8 mouse cellular contexts compared by ENCODE assay signal in the genomic region with DNA sequence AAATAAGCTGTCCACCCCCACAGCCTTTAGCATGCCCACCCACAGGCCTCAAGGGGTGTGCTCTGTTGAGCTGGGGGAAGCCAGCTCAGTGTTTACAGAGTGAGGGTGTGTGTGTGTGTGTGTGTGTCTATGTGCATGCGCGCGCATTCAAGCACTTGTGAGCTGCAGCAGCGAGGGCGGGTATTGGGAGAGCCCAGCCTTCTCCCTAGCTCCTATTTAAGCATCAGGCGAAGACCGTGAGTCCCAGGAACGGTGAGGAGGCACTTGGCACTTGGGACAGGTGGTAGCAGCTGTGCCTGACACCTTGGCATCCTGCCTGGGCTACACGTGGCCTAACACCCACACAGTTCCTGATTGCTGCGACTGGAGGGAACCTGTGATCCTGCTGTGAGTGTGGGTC. TPM values are rescaled to one million over a fixed set of nuclear protein-coding genes. Genes with fewer than 3 reads are reported as not detected.
DNase-seq lines count a peak whose midpoint lies in the region.

No protein-coding gene starts in this region.

- intact Hi-C loops in left cerebral cortex, postnatal 4 days (cut with DNase I), result no loop called here

- DNase-seq in adrenal gland, postnatal 14 days, result peak; percentile 65
- no peak for DNase-seq in adrenal gland, adult (ENCODE audit: inconsistent age in 2 of 2, low spot score in 1 of 2)
- peak; percentile 96 for DNase-seq in brain, adult 2 months (ENCODE audit: low read depth, low spot score)
- peak; percentile 89 to 91 for DNase-seq in heart, adult 18-20 months
- peak; percentile 46 for DNase-seq in kidney, adult 18-20 months
- peak; percentile 59 for DNase-seq in left cerebral cortex, postnatal 4 days
- peak; percentile 88 for DNase-seq in right cerebral cortex, adult 18-20 months
- no peak for DNase-seq in adrenal gland, adult 8-10 months

RNA-seq across cellular contexts. Expression of gene Dnlz, which starts 9.9 kb away (rescaled TPM):
- 19.0 and 19.8 TPM in 2 replicates for total RNA-seq in adrenal gland, postnatal 14 days (2021)
- total RNA-seq in heart, adult 18-20 months (2021), result 10 to 100 TPM; 24.5 to 25.3 TPM
- 10 to 100 TPM; 23.3 to 25.8 TPM for total RNA-seq in left cerebral cortex, postnatal 4 days (2021)
- 10 to 100 TPM; 21.0 to 23.8 (median 21.9) TPM for total RNA-seq in adrenal gland, adult 8-10 months (2022)

RNA-seq across cellular contexts. Expression of gene Card9, which starts 18.7 kb away (rescaled TPM):
- 1.2 and 1.6 TPM in 2 replicates for total RNA-seq in adrenal gland, postnatal 14 days (2021)
- total RNA-seq in heart, adult 18-20 months (2021), result 1 to 10 TPM in 1 of 2 experiments, under 1 TPM in 1; 0.89 to 1.1 TPM
- 1 to 10 TPM; 1.1 to 1.4 TPM for total RNA-seq in left cerebral cortex, postnatal 4 days (2021)
- 1 to 10 TPM; 1.1 to 3.4 (median 2.2) TPM for total RNA-seq in adrenal gland, adult 8-10 months (2022)

RNA-seq across cellular contexts. Expression of gene Gpsm1, which starts 26.7 kb away (rescaled TPM):
- total RNA-seq in adrenal gland, postnatal 14 days (2021), result 14.1 TPM in 2 replicates
- 100 to 1,000 TPM; 175 to 238 TPM for total RNA-seq in heart, adult 18-20 months (2021)
- 100 to 1,000 TPM; 179 to 190 TPM for total RNA-seq in left cerebral cortex, postnatal 4 days (2021)
- total RNA-seq in adrenal gland, adult 8-10 months (2022), result 10 to 100 TPM; 10.7 to 41.6 (median 24.6) TPM

RNA-seq across cellular contexts. Expression of gene Snapc4, which starts 38.4 kb away (rescaled TPM):
- total RNA-seq in adrenal gland, postnatal 14 days (2021), result 26.9 and 33.7 TPM in 2 replicates
- 1 to 10 TPM; 5.8 to 5.9 TPM for total RNA-seq in heart, adult 18-20 months (2021)
- total RNA-seq in left cerebral cortex, postnatal 4 days (2021), result 100 to 1,000 TPM in 1 of 2 experiments, 10 to 100 TPM in 1; 86.5 to 101 TPM
- total RNA-seq in adrenal gland, adult 8-10 months (2022), result 10 to 100 TPM; 24.7 to 68.1 (median 42.8) TPM

RNA-seq across cellular contexts. Expression of gene Entr1, which starts 47.1 kb away (rescaled TPM):
- total RNA-seq in adrenal gland, postnatal 14 days (2021), result 83.5 and 94.9 TPM in 2 replicates
- total RNA-seq in heart, adult 18-20 months (2021), result 10 to 100 TPM; 44.9 to 45.2 TPM
- total RNA-seq in left cerebral cortex, postnatal 4 days (2021), result 100 to 1,000 TPM; 186 to 187 TPM
- total RNA-seq in adrenal gland, adult 8-10 months (2022), result 100 to 1,000 TPM in 3 of 4 experiments, 10 to 100 TPM in 1; 97.8 to 120 (median 110) TPM

Comparison
In these comparisons a context has a peak if more than half of its experiments do, and no peak if none do; other contexts are left out.
1. DNase-seq: peak in adrenal gland, postnatal 14 days (single experiment), brain, adult 2 months (single experiment), heart, adult 18-20 months (2 of 2), kidney, adult 18-20 months (single experiment), left cerebral cortex, postnatal 4 days (single experiment) and right cerebral cortex, adult 18-20 months (single experiment); none in adrenal gland, adult (0 of 2) and adrenal gland, adult 8-10 months (single experiment).
2. RNA of gene Gpsm1, which starts 26.7 kb away (total RNA-seq): 175 to 238 TPM in heart, adult 18-20 months and 179 to 190 TPM in left cerebral cortex, postnatal 4 days; 10.7 to 41.6 TPM in adrenal gland, adult 8-10 months and 14.1 TPM in adrenal gland, postnatal 14 days; every median in the first group is over 4 times any median in the second.